Mouse (Mus musculus) liver, adult 2 months (tissue): ENCODE measurements at regions not wholly inside any gene's neighbourhood (a gene's known extent, or its start where the extent isn't known, plus 50 kb on each side); places are given as distances from the start of the nearest gene placed in this dataset.

Experiments used
- DNase-seq: peaks from one replicate; pipeline ENCODE4 v3.0.0-alpha.2; 2011; ENCODE audit warnings: low read depth, low spot score; ENCODE audit errors: extremely low read depth
- H3K27ac ChIP-seq: fragments of 200-500 bp; replicated peaks from 2 replicates; pipeline ENCODE4 v1.5.1; 2012; ENCODE audit warnings: low read depth, mild to moderate bottlenecking, control low read depth, inconsistent platforms, low read length; ENCODE audit not compliant: insufficient read depth
- H3K27me3 ChIP-seq: fragments of 200-500 bp; 2 replicates; pipeline ENCODE4 v1.6.1; 2012; ENCODE audit warnings: mild to moderate bottlenecking, moderate library complexity, low read length, inconsistent platforms; ENCODE audit not compliant: control insufficient read depth, insufficient read depth
- H3K36me3 ChIP-seq: fragments of 200-500 bp; 2 replicates; pipeline ENCODE4 v1.6.1; 2012; ENCODE audit warnings: low read length, inconsistent platforms; ENCODE audit not compliant: control insufficient read depth, insufficient read depth
- H3K4me1 ChIP-seq: fragments of 200-500 bp; 2 replicates; pipeline ENCODE4 v1.6.1; 2011; ENCODE audit warnings: low read length; ENCODE audit not compliant: control insufficient read depth, insufficient read depth
- H3K4me3 ChIP-seq: fragments of 200-500 bp; 2 replicates; pipeline ENCODE4 v1.5.1; 2011; ENCODE audit warnings: low read depth, mild to moderate bottlenecking, control low read depth, low read length, moderate library complexity; ENCODE audit not compliant: insufficient read depth
- H3K79me2 ChIP-seq: fragments of 200-500 bp; 2 replicates; pipeline ENCODE4 v1.6.1; 2012; ENCODE audit warnings: inconsistent platforms, mild to moderate bottlenecking, low read length, moderate library complexity; ENCODE audit not compliant: control insufficient read depth, insufficient read depth
- H3K9ac ChIP-seq: fragments of 200-500 bp; 2 replicates; pipeline ENCODE4 v1.6.1; 2012; ENCODE audit warnings: low read depth, mild to moderate bottlenecking, control low read depth, inconsistent platforms, low read length
- CTCF ChIP-seq: fragments of 200-500 bp; IDR thresholded peaks from 2 replicates; pipeline ENCODE4 v1.5.1; 2011; ENCODE audit warnings: low read depth, low read length, control low read depth
- POLR2A ChIP-seq: fragments of 200-500 bp; IDR thresholded peaks from 2 replicates; pipeline ENCODE4 v1.6.1; 2011; ENCODE audit warnings: low read length, control low read depth; ENCODE audit not compliant: insufficient read depth; ENCODE audit errors: extremely low read depth
- WGBS: fragments of 180-500 bp; shearing (Covaris S2); methylation state at CpG from one replicate; pipeline ENCODE4 v1.1.7; 2018; 5-methylcytosine and 5-hydroxymethylcytosine counted together

GRCm38 (mm10) chr12:25890722-25891121 is 524.3 kb downstream of the Rnf144a start:
- no peak overlapping the region for H3K9ac ChIP-seq
- 64% methylated on average over 1 of the region's 1 CpGs for WGBS
- no peak overlapping the region for H3K4me3 ChIP-seq
- H3K79me2 ChIP-seq: no peaks in the 10 kb centered on the region
- H3K27me3 ChIP-seq: no peaks in the 10 kb centered on the region
- H3K36me3 ChIP-seq: no peaks in the 10 kb centered on the region
- H3K4me1 ChIP-seq: no peaks in the 10 kb centered on the region
- no peak for TF ChIP-seq POLR2A
- TF ChIP-seq CTCF: peak; percentile 44; the same call in 1 of the 2 replicates
- peak; percentile 24 for DNase-seq
- H3K27ac ChIP-seq: no peak overlapping the region

- TF ChIP-seq POLR2A (no peak), CTCF (no peak)
- 70% methylated on average over 5 of the region's 5 CpGs for WGBS
- Histone ChIP-seq H3K9ac (no peak overlapping the region), H3K4me1 (no peaks in the 10 kb centered on the region), H3K27ac (no peak overlapping the region), H3K79me2 (no peaks in the 10 kb centered on the region), H3K27me3 (no peaks in the 10 kb centered on the region), H3K36me3 (no peaks in the 10 kb centered on the region), H3K4me3 (no peak overlapping the region)
- no peak for DNase-seq
Measured at GRCm38 (mm10) chr12:25883771-25884171, 531.3 kb downstream of the Rnf144a start.

- Histone ChIP-seq H3K79me2 (no peaks in the 10 kb centered on the region), H3K9ac (no peak overlapping the region), H3K27me3 (no peaks in the 10 kb centered on the region), H3K4me1 (no peaks in the 10 kb centered on the region), H3K36me3 (no peaks in the 10 kb centered on the region), H3K27ac (no peak overlapping the region), H3K4me3 (no peak overlapping the region)
- TF ChIP-seq POLR2A: no peak
- TF ChIP-seq CTCF: no peak
- WGBS: 56% methylated on average over 4 of the region's 4 CpGs
- DNase-seq: no peak
Measured at GRCm38 (mm10) chr12:25871816-25872215, 543.2 kb downstream of the Rnf144a start.

- DNase-seq: no peak
- H3K9ac ChIP-seq: no peak overlapping the region
- H3K4me1 ChIP-seq: no peaks in the 10 kb centered on the region
- TF ChIP-seq CTCF: no peak
- no peak for TF ChIP-seq POLR2A
- H3K36me3 ChIP-seq: no peaks in the 10 kb centered on the region
- no peaks in the 10 kb centered on the region for H3K27me3 ChIP-seq
- WGBS: 76% methylated on average over 11 of the region's 11 CpGs
- no peak overlapping the region for H3K27ac ChIP-seq
- H3K4me3 ChIP-seq: no peak overlapping the region
- H3K79me2 ChIP-seq: no peaks in the 10 kb centered on the region
Measured at GRCm38 (mm10) chr12:25871001-25871461, 544.0 kb downstream of the Rnf144a start.

- Histone ChIP-seq H3K9ac (no peak overlapping the region), H3K36me3 (no peaks in the 10 kb centered on the region), H3K79me2 (no peaks in the 10 kb centered on the region), H3K4me3 (no peak overlapping the region), H3K27me3 (no peaks in the 10 kb centered on the region), H3K27ac (no peak overlapping the region), H3K4me1 (no peaks in the 10 kb centered on the region)
- no peak for TF ChIP-seq CTCF
- no peak for TF ChIP-seq POLR2A
- no peak for DNase-seq
Measured at GRCm38 (mm10) chr12:25869846-25870245, 545.2 kb downstream of the Rnf144a start.

GRCm38 (mm10) chr12:25865063-25865462 is 550.0 kb downstream of the Rnf144a start:
- Histone ChIP-seq H3K27me3 (no peaks in the 10 kb centered on the region), H3K4me1 (peaks cover 9% of the 10 kb centered on the region), H3K4me3 (no peak overlapping the region), H3K9ac (no peak overlapping the region), H3K79me2 (no peaks in the 10 kb centered on the region), H3K36me3 (no peaks in the 10 kb centered on the region), H3K27ac (no peak overlapping the region)
- TF ChIP-seq CTCF: no peak
- TF ChIP-seq POLR2A: no peak
- 84% methylated on average over 3 of the region's 3 CpGs for WGBS
- peak; percentile 3 for DNase-seq
